Mouse (Mus musculus): ENCODE results near the gene Pheta1. TPM values are rescaled to one million over a fixed set of nuclear protein-coding genes. Genes with fewer than 3 reads are reported as not detected.

Gene Pheta1
- polyA plus RNA-seq, 1 experiment from 2014 or later: 65.0 TPM

DNA sequence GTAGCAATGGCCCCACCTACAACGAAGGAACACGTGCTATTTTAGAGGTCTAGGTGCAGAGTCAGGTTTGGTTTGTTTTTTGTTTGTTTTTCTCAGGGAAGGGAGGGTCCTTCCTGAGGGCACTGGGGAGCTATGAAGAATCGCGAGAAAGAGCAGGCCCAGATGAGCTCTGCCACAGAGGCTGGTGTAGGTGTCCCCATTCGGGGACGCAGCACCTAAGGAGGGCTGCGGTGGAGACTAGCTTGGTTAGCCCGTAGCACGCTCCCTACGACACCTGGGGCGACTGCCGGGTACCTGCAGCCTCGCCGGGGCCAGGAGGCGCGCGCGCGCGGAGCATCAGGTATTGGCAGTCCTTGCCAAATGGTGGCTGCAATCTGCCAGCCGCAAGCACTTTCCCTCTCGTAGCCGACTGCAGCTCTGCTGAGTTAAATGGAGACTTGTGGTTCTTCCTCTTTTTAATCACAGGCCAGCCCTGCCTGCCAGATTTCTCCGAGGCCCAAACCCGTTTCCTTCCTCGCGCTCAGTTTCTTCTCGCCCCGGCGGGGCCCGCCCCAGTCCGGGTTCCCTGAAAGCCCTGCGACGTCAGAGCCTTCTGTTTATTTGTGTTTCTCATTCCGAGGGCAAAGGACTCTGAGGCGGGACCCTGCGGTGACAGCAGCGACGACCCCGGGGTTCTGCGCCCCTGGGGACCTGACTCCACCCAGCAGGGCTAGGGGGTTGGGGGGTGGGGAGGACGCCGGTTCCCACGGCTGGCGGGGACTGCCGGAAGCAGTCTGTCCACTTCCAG lies 10.2 kb upstream of the Pheta1 start:
- peaks cover 6% of the 10 kb centered on the region for H3K4me1 ChIP-seq (replicated peaks; ENCODE audit: control insufficient read depth, insufficient read depth, low read length)

GRCm38 (mm10) chr5:121839128-121839473 lies 9.7 kb upstream of the Pheta1 start:
- no peaks in the 10 kb centered on the region for H3K36me3 ChIP-seq (ENCODE audit: control insufficient read depth, insufficient read depth)
- TF ChIP-seq CTCF (IDR thresholded peaks at IDR 0.05; ENCODE audit: low read depth): no peak
- no peaks in the 10 kb centered on the region for H3K9me3 ChIP-seq (ENCODE audit: control insufficient read depth)
- WGBS: 23% methylated on average over 7 of the region's 7 CpGs
- peak overlapping the region; percentile 54 for H3K9ac ChIP-seq (ENCODE audit: low read depth, low read length)
- peak overlapping the region; percentile 92 for H3K4me2 ChIP-seq (replicated peaks; ENCODE audit: low read depth)
- no peak for ATAC-seq
- H3K27ac ChIP-seq (ENCODE audit: low read depth, low read length): peak overlapping the region; percentile 92
- no peaks in the 10 kb centered on the region for H3K27me3 ChIP-seq (replicated peaks; ENCODE audit: control insufficient read depth, insufficient read depth, low read length)
- H3K4me1 ChIP-seq (replicated peaks; ENCODE audit: control insufficient read depth, insufficient read depth, low read length): peaks cover 3% of the 10 kb centered on the region; the same call in 1 of the 2 replicates
- H3K4me3 ChIP-seq (ENCODE audit: low read depth, low read length): peak overlapping the region; percentile 79

More for the DNA sequence above, 10.2 kb upstream of the Pheta1 start:
- 0 out of 2 replicates have a peak, but pooled peaks have one; percentile 5 for ATAC-seq
- Histone ChIP-seq H3K9me3 (ENCODE audit: control insufficient read depth) (no peaks in the 10 kb centered on the region), H3K27me3 (replicated peaks; ENCODE audit: control insufficient read depth, insufficient read depth, low read length) (no peaks in the 10 kb centered on the region), H3K4me3 (ENCODE audit: low read depth, low read length) (peak overlapping the region; percentile 79), H3K9ac (ENCODE audit: low read depth, low read length) (peak overlapping the region; percentile 54), H3K4me2 (replicated peaks; ENCODE audit: low read depth) (peak overlapping the region; percentile 92), H3K36me3 (ENCODE audit: control insufficient read depth, insufficient read depth) (no peaks in the 10 kb centered on the region), H3K27ac (ENCODE audit: low read depth, low read length) (peak overlapping the region; percentile 92)
- 2% methylated on average over 46 of the region's 46 CpGs for WGBS
- no peak; the same call in 1 of the 2 replicates for TF ChIP-seq CTCF (IDR thresholded peaks at IDR 0.05; ENCODE audit: low read depth)

- no peaks in the 10 kb centered on the region for H3K9me3 ChIP-seq (ENCODE audit: control insufficient read depth)
- H3K27me3 ChIP-seq (replicated peaks; ENCODE audit: control insufficient read depth, insufficient read depth, low read length): no peaks in the 10 kb centered on the region
- no peak overlapping the region for H3K9ac ChIP-seq (ENCODE audit: low read depth, low read length)
- H3K4me3 ChIP-seq (ENCODE audit: low read depth, low read length): no peak overlapping the region
- H3K4me1 ChIP-seq (replicated peaks; ENCODE audit: control insufficient read depth, insufficient read depth, low read length): no peaks in the 10 kb centered on the region; the same call in 1 of the 2 replicates
- no peak overlapping the region for H3K4me2 ChIP-seq (replicated peaks; ENCODE audit: low read depth)
- ATAC-seq: no peak
- no peak overlapping the region for H3K27ac ChIP-seq (ENCODE audit: low read depth, low read length)
- WGBS: 81% methylated on average over 9 of the region's 9 CpGs
- no peak for TF ChIP-seq CTCF (IDR thresholded peaks at IDR 0.05; ENCODE audit: low read depth)
- no peaks in the 10 kb centered on the region for H3K36me3 ChIP-seq (ENCODE audit: control insufficient read depth, insufficient read depth)
These were observed 7.3 kb upstream of the Pheta1 start for GRCm38 (mm10) chr5:121841516-121841915.

DNA sequence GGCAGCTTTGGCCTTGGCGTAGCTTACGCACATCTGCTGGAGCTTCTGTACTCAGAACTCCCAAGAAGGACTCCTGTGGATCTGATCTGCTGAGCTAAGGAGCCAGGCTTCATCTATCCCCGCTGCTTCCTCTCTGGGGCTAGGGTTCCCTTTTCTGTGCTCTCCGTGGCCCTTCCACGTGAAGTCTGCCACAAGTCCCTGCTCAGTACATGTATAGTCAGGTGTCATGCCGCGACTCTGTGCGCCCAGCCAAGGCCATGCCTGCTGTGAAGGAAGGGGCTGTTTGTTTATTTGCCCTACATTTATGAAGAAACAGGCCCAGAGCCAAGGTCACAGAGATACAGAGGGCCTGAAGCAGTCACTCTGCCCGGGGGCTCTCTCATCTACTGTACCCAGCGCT lies 6.8 kb upstream of the Pheta1 start:
- no peak overlapping the region for H3K27ac ChIP-seq (ENCODE audit: low read depth, low read length)

GRCm38 (mm10) chr5:121842665-121843118 lies 6.1 kb upstream of the Pheta1 start:
- TF ChIP-seq CTCF (IDR thresholded peaks at IDR 0.05; ENCODE audit: low read depth): peak; percentile 99
- Histone ChIP-seq H3K4me2 (replicated peaks; ENCODE audit: low read depth) (peak overlapping the region; percentile 80), H3K27me3 (replicated peaks; ENCODE audit: control insufficient read depth, insufficient read depth, low read length) (no peaks in the 10 kb centered on the region), H3K4me1 (replicated peaks; ENCODE audit: control insufficient read depth, insufficient read depth, low read length) (no peaks in the 10 kb centered on the region), H3K36me3 (ENCODE audit: control insufficient read depth, insufficient read depth) (no peaks in the 10 kb centered on the region), H3K9me3 (ENCODE audit: control insufficient read depth) (no peaks in the 10 kb centered on the region), H3K27ac (ENCODE audit: low read depth, low read length) (no peak overlapping the region; the same call in 1 of the 2 replicates), H3K9ac (ENCODE audit: low read depth, low read length) (peak overlapping the region; percentile 48), H3K4me3 (ENCODE audit: low read depth, low read length) (peak overlapping the region; percentile 47)
- WGBS: under 1% methylated on average over 33 of the region's 33 CpGs
- ATAC-seq: peak; percentile 62

More for the DNA sequence above, 6.8 kb upstream of the Pheta1 start:
- no peaks in the 10 kb centered on the region for H3K36me3 ChIP-seq (ENCODE audit: control insufficient read depth, insufficient read depth)
- H3K27me3 ChIP-seq (replicated peaks; ENCODE audit: control insufficient read depth, insufficient read depth, low read length): no peaks in the 10 kb centered on the region
- no peaks in the 10 kb centered on the region for H3K9me3 ChIP-seq (ENCODE audit: control insufficient read depth)
- no peak overlapping the region; the same call in 1 of the 2 replicates for H3K9ac ChIP-seq (ENCODE audit: low read depth, low read length)
- 43% methylated on average over 10 of the region's 10 CpGs for WGBS
- TF ChIP-seq CTCF (IDR thresholded peaks at IDR 0.05; ENCODE audit: low read depth): no peak
- no peaks in the 10 kb centered on the region; the same call in 1 of the 2 replicates for H3K4me1 ChIP-seq (replicated peaks; ENCODE audit: control insufficient read depth, insufficient read depth, low read length)
- no peak overlapping the region for H3K4me3 ChIP-seq (ENCODE audit: low read depth, low read length)
- H3K4me2 ChIP-seq (replicated peaks; ENCODE audit: low read depth): peak overlapping the region; percentile 80; the same call in 1 of the 2 replicates
- ATAC-seq: no peak

DNA sequence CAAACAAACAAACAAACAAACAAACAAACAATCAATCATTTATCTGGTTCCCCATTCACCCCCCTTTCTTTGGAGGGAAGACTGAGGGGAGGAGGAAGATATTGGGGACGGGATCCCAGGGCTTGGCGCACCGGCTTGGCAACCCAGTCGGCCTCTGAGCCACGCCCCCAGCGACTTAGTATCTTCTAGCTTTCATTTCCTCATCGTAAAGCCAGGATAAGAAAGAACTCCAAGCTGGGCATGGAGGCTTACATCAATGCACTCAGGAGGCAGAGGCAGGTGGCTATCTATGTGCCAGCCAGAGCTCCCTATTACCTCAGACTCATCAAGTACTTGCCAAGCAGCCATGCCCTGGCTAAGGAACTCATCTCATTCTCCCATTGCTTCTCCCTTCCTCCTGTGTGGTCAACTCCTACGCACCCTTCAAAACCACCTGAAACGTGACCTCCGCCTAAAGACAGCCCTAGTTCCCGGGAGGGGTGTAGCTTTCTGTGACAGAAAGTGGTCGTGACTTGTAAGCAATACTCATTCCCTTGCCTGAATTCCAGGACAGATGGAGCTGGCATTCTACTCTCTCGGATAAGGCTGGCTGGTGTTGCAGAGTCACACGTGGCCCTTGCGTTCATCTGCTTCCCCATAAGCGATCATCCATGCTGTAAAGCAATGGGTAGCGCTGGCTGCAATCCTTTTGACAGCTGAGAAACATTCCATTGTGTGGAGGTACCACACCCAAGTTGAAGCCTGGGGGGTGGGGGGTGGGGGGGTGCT lies 5.5 kb upstream of the Pheta1 start:
- Histone ChIP-seq H3K27ac (ENCODE audit: low read depth, low read length) (no peak overlapping the region; the same call in 1 of the 2 replicates), H3K4me1 (replicated peaks; ENCODE audit: control insufficient read depth, insufficient read depth, low read length) (no peaks in the 10 kb centered on the region), H3K4me2 (replicated peaks; ENCODE audit: low read depth) (peak overlapping the region; percentile 80), H3K9ac (ENCODE audit: low read depth, low read length) (peak overlapping the region; percentile 48; the same call in 1 of the 2 replicates), H3K9me3 (ENCODE audit: control insufficient read depth) (no peaks in the 10 kb centered on the region), H3K36me3 (ENCODE audit: control insufficient read depth, insufficient read depth) (no peaks in the 10 kb centered on the region), H3K4me3 (ENCODE audit: low read depth, low read length) (peak overlapping the region; percentile 47), H3K27me3 (replicated peaks; ENCODE audit: control insufficient read depth, insufficient read depth, low read length) (no peaks in the 10 kb centered on the region)
- WGBS: 13% methylated on average over 17 of the region's 17 CpGs
- ATAC-seq: peak; percentile 50
- TF ChIP-seq CTCF (IDR thresholded peaks at IDR 0.05; ENCODE audit: low read depth): no peak

Data from intestine, postnatal 0 days (tissue).